Mouse (Mus musculus) c-Kit-positive CD71-positive TER-119-positive erythroid progenitor cells, embryonic 14.5 days (primary cell): Measurements from ENCODE around the gene Ankdd1a.
A peak's percentile ranks its signal among the peaks of the same experiment; 100 is the strongest.

Experiments
- DNase-seq: peaks from one replicate; pipeline ENCODE4 v3.0.0-alpha.2; 2013; ENCODE audit warnings: low spot score

Gene Ankdd1a

DNA sequence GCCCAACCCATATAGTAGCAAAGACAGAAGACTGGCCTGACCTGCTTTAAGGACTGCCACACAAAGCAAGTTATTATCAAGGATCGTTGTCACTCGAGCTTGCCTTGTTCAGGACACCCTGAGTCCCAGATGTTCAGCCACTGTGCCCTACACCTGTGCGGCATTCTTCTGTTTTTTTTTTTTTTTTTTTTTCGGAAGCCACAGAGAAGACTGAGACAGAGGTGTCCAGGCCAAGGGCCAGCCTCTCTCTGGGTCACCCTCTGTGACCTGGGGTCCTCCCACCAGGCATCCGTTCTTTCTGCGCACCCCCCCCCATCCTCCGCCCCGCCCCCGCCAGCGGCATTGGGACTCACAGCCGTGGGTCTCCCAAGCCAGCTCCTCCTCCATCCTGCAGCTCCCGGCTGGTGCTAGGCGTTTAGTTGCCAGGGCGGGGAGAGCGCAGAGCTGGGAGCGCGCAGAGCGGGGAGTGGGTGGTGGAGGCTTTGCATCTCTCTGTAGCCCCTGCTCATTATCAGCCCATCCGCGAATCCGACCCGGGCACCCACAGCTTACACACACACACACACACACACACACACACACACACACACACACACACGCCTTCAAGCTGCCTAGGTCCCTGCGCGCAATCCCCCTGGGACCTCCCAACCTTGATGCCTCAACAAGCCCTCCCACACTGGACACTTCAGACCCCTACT lies at the start of gene Ankdd1a:
TSS of gene Ankdd1a (minus strand) at position 387 of the 698 bp plus-strand sequence.
- no peak for DNase-seq

DNA sequence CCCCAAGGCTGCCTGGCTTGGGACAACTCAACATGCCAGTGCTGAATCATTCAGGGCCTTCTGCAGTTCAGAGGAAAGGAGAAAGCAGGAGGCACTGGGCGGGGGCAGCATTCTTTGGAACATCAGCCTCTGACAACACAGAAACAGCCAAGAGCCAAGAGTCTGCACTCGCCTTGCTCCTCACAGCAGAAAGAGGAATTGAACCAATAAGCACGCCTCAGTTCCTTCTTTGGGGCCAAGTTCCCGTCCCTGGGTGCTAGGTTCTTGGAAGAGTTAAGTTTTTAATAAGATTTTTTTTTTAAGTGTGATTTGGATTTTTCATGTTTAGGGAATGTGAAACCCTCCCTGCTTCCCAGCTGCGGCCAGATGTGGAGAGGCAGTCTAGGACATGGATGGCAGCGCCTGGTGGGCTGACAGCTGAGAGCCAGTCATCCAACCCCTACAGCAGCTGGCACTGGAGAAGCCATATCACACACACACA lies 49.5 kb upstream of the Ankdd1a start:
- DNase-seq = no peak

DNA sequence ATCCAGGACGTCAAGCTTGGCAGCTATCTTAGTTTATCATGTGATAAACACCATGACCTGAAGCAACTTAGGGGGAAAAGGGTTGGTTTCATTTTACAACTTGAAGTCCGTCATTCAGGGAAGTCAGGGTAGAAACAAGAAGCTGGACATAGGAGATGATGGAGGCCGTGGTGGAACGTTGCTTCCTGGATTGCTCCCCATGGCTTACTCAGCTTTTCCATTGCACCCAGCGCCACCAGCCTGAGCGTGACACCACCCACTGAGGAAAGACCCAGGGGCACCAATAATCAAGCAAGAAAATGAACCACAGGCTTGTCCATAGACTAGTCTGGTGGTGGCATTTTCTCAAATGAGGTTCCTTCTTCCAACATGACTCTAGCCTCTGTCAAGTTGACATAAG lies 48.8 kb upstream of the Ankdd1a start:
- no peak for DNase-seq

DNA sequence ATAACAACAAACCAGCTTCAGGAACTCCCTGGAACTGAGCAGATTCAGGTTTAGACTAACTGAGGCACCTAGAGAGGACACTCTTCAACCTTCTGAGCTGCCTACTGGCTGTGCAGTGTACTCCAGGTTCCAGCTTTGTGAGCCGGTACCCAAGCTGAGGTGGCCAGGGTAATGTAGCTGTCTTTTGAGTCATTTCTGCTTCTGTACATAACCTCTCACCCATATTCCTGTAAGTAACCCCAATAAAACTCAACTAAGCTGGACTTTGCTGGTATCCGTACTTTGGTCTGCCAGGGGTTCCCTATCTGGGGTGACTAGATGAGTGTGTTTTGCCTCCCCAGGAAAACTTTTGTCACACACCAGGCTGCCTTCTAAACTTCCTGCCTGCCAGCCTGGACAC lies 44.7 kb upstream of the Ankdd1a start:
- DNase-seq = no peak

DNA sequence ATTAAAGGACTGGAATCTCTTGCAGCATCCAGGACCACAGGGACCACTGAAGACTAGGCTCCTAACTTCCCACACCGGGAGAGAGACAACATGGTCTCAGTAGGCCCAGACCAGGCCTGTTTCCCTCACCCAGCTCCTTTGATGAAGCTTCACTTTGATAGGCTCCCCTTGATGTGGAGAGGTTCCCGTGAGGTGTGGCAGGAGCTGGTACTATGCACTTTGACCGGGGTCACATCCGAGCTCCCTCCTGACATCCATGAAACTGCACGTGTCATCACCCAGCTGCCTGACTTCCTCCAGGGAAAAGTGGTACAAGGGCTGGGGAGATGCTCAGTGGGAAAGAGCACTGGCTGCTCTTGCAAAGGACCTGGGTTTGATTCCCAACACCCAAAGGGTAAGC lies 43.1 kb upstream of the Ankdd1a start:
- no peak for DNase-seq

DNA sequence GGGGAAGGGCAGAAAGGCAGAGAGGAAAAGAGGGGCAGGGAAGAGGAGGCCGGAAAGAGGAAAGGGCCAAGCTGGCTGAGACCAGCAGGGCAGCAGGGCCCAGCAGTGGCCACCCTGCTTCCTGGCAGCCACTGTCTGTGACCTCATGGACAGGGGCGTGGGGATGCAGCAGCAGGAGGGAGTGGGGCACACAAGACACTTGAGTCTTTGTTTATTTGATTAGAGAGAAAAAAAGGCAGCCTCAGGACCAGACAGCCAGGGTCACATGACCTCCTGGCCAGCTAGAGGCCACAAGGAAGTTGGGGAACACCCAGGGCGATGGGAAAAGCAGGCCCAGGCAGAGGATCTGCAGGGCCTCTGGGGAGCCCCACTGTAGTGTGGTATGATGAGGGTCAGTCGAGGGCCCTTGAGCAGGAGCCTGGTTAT lies 42.1 kb upstream of the Ankdd1a start:
- DNase-seq = no peak

DNA sequence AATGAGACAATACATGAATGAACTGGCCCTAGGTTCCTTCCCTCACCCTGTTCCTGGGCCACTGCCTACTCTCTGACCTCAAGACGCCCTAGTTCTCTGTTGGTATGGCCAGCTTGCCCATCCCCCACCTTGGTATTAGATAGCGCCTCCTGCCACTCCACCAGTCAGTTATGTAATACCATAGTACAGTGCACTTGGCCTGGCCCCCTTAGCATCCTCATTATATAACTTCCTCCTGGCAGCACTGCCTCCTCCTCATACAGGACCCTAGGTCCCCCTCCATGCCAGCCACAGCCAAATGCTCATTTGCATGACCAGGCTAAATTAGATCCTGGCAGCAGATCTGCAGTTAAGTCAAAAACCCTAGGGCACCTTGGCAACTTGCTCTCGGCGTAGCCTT lies 41.0 kb upstream of the Ankdd1a start:
- no peak for DNase-seq

DNA sequence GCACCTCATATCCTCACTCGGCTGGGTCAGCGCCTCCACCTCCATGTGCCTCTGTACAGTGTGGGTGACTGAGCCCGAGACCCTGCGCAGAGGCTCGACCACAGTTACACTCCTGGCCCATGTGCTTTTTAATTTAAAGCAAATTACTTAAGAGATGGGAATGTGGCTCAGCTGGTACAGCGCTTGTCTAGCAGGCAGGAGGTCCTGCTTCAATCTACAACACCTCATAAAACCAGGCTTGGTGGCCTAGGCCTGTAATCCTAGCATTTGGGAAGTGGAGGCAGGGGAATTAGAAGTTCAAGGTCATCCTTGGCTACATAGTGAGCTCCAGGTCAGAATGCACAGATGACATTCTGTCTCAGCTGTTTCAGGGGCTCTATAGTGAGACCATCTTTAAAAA lies 38.8 kb upstream of the Ankdd1a start:
- DNase-seq = no peak

DNA sequence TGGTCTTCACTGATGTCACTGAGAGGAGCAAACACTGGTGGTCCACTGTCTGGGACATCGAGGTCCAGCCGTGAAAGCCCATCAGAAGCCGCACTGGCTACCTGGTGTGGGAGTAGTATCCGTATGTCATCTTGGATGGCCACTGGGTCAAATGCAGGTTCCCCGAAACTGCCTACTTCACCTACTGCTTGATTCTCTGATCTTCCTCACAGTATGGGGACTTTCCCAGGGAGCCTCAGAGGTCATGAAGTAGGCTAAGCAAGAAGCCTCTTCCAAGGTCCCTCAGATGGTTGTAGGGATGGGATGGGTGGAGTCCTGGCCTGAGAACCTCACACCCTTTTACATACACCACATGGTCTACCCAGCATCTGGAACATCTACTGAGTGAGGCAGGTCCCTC lies 37.0 kb upstream of the Ankdd1a start:
- no peak for DNase-seq

DNA sequence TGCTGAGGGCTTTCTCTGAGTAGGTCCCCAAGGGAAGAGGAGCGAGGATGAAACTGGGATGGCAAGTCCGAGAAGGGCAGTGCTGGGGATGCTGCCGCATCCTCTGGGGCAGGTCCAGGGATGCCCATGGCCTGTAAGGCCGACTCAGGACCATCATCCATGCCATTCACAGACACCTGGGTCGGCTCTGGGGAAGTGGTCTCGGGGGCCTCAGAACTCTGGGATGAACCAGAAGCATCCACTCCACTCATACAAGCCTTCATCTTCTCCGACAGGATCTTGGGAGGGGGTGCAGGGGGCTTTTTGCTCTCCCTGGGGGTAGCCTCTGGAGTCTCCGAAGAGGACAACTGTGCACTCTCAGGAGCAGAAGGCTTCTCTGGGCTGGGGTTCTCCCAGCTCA lies 36.4 kb upstream of the Ankdd1a start:
- DNase-seq = no peak

DNA sequence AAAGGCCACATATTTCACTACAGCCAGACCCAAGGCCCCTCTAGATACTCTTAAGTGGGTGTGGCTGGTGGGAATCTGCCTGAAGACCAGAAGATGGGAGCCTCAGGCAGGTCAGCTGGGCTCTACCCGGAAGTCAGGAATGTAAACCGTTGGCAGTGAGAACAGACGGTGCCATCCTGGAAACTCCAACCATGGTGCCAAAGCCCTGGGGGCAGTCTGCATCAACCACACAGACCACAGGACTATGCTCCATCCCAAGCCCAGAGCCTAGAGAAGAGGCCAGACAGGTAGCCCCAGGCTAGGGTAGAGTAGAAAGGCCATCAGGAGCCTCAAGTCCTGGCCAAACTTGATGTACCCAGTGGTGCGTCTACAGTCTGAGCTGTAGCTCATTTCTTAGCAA lies 35.6 kb upstream of the Ankdd1a start:
- no peak for DNase-seq

DNA sequence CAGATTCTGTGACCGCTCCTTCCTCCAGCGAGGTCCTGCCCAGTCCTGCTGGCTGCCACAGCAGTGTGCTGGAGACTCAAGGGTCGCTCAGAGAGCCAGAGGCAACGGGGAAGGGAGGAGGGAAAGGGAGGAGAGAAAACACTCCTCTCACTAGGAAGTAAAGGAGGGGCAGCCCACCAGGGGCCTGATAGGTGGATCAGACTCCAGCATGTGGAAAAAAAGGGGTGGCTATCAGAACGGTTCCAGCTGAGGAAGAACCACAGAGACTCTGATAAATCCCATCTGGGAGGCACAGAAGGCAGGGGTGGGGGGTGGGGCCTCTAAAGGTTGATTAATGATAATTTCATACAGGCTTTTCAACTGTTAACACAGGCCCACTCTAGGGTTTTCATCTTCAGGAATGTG lies 35.0 kb upstream of the Ankdd1a start:
- DNase-seq = peak; percentile 92

DNA sequence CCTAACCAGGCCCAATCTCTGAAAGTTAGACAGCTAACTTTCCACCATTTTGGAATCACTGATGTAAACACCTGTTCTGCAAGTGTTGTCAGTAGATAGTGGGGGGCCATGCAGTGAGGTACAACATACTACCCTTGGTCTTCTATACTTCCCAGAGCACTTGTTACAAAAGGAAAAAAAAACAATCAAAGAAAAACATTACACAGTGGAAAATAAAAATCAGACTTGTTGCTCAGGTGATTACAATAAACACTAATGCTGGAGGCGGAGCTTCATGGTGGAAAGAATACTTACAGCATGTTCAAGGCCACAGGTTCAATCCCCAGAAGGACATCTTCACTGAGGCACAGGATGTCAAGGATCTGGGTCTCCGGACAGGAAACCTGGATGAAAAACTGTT lies 32.7 kb upstream of the Ankdd1a start:
- no peak for DNase-seq

DNA sequence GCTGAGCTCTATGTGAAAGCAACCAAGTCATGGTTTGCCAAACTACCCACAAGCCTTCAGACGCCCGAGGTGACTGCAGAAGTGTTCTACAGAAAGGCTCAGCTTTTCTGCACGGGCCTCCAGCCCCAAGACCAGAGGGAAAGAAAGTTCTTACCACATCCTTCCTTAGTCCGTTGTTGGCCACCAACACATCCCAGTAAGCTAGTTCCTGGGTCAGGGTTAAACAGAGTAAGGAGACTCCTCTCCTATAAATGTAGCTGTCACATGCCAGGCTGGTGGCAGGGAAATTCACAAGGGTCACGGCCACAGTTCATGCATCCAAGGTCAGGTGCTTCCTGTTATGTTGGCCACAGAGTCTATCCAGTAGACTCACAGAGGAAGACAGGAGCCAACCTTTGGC lies 32.1 kb upstream of the Ankdd1a start:
- no peak for DNase-seq

DNA sequence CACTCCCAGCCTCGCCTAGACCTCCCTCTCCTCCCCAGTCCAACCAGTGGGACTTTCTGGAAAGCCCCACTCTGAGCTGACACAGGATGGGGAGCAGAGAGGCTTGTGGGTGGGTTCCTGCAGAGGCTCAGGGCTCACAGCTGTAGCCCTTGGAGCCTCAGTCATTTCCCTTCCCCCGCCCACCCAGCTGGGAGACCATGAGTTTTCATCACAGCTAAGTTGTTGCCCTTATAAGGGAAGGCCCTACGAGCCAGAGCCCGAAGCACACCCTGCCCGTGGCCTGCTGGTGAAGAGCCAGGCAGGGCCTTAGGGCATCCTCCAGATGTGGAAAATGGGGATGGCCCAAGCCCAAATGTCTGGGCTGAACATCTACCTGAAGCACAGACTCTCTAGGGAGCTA lies 31.0 kb upstream of the Ankdd1a start:
- no peak for DNase-seq

DNA sequence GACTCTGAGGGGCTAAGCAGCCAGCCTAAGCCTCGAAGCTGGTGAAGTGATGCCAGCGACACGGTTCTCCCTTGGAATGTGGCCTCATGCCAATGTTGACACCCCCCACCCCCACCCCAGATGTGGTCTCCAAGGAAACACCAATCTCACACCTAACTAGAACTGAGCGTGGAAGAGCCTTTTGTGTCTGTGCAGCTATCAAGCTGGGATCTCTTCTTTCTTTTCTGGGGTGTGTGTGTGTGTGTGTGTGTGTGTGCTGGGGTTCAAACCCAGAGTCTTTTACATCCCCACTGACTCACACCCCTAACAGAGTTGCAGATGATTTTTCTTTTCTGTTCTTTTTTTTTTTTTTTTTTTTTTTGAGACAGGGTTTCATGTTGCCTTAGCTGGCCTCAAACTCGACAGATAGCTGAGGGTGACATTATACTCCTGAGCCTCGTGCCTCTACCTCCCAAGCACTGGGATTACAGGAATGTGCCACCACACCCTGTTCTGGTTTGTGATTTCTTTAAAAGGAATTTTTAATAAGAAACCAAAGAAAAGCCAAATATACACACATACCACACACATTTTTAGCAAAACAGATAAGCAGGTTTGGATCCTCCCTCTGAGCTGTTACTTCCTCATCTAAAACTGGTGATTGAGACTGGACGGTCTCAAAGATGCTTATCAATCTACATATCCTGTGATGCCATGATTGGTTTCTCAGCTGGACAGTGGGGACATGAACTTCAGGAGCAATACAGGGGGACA lies 30.3 kb upstream of the Ankdd1a start:
- DNase-seq = no peak

DNA sequence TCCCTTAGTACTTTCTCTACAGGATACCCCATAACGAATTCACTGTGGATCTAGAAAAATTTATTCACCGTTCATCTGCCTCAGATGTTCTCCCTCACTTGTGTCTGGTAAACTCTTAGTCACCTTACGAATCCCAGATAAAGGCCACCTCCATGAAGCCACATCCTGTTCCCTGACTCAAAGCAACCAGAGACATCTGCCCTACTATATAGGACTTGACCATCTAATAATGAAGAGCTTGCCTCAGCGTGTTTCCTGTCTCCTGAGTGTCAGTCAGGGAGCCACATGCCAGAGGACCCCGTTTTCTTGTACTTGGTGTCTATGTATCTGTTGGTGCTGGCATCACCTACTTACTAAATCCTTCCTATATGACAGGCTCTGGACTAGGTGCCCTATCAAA lies 29.6 kb upstream of the Ankdd1a start:
- DNase-seq = no peak

DNA sequence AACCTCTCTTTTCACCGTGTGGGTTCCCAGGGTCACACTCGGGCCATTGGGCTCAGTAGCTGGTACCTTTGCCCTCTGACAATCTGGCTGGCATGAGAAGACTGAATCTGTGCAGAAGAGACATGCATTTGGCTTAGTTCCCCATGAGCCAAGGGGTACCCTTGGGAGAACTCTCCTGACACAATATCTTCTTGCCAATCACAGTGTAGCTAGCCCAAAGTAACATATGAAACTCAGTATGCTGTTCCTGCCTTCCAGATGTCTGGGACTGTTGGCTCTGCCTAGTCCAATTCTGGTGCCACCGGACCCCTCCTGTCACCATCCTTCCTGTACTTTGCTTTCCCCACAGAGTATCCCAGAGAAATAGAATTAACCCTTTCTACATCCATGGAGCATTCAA lies 29.1 kb upstream of the Ankdd1a start:
- no peak for DNase-seq

DNA sequence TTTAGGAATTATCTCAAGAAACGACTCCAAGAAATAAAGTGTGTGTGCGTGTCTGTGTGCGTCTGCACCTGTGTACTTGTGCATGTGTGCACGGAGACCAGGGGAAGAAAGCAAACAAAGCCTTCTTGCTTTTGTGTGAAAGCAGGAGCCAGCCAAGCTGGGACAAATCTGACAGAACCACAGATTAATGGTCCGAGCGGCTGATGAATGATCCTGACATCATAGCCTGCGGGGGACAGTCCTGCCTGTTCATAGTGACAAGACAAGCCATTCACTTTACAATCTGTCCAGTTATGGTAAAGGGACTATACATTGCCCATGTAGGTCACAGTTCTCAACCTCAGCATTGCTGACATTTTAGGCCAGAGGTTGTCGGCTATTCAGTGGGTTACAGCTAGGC lies 28.3 kb upstream of the Ankdd1a start:
- DNase-seq = no peak

DNA sequence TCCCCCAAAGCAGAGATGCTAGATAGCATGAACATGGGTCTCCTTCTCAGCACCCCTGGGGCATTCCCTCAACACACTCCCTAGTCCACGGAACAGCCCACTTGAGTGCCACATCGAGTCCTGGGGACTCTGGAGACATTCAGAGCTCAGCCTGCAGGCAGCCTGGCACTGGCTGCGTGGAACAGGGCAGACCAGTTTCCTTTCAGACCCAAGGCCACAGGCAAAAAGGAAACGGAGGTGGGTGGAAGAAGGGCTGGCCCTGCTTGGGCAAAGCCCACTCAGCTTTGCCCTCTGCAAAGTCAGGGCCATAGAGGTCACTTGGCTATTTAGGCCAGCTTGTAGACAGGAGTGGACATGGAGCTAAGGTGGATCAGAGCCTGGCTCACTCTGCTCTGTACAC lies 27.9 kb upstream of the Ankdd1a start:
- no peak for DNase-seq

DNA sequence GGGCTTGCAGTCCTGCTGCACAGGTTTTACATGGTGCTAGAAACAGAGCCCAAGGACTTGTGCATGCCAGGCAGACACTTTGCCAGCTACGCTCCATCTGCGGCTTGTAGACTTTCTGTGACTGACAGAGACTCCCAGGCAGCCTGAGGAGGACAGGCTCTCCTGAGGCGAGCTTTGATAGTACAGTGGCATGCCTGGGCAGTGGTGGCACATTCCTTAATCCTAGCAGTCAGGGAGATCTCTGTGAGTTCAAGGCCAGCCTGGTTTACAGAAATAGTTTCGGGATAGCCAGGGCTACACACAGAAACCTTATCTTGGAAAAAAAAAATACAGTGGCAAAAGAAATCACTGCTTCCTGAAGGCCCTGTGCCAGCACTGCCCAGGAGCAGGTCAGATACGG lies 27.1 kb upstream of the Ankdd1a start:
- DNase-seq = no peak

DNA sequence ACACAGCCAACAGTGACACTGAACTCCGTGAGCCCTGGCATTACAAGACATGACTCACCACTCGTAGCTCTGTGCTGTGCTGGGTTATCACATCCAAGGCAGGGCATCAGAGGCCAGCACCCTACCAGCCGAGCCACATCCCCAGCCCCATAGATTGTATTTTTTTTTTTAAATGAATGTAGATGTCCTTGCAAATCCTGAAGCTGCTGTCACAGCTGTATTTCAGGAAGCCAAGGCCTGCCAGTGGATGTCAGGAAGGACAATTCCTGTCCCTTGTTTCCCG lies 26.4 kb upstream of the Ankdd1a start:
- DNase-seq = no peak

DNA sequence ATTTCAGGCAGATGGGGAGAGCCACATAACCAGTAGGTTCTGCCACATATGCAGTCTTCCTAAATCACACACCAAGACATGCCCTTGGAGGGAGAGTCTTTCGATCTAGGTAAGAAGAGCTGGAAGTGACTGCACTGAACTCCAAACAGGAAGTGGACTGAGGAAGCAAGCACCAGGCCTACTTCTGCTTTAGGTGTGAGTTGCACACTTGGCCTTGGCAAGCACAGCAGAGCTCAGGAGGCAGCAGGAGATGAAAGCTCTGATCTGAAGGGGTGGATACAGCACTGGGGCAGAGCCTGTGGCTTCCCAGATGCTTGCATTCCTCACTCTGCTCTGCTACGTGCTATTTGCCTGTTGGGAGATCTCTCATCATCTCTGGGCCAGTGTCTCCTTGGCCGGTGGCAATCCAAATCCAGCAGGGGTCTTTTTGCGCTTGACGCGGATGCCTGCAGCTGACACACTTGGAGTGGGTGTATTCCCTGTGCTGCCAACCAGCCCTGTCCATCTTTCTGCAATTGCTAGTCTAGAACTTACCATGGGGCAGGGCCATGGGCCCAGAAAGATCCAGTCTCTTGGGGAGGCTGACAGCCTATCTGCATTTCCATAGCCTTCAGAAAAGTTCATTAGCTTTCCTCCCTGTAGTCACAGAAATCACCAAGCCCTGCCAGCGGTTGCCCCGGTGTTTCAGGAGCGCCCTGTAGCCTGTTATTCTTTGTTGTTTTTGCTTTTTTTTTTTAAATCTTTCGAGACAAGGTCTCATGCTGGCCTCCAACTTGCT lies 25.8 kb upstream of the Ankdd1a start:
- DNase-seq = no peak
